Mouse (Mus musculus) thymus, postnatal 4 days (tissue): ENCODE results near the gene Ddit4.
A peak's percentile ranks its signal among the peaks of the same experiment; 100 is the strongest.

Experiments used
- DNase-seq: peaks from one replicate; pipeline ENCODE4 v3.0.0; 2021

Gene Ddit4

DNA sequence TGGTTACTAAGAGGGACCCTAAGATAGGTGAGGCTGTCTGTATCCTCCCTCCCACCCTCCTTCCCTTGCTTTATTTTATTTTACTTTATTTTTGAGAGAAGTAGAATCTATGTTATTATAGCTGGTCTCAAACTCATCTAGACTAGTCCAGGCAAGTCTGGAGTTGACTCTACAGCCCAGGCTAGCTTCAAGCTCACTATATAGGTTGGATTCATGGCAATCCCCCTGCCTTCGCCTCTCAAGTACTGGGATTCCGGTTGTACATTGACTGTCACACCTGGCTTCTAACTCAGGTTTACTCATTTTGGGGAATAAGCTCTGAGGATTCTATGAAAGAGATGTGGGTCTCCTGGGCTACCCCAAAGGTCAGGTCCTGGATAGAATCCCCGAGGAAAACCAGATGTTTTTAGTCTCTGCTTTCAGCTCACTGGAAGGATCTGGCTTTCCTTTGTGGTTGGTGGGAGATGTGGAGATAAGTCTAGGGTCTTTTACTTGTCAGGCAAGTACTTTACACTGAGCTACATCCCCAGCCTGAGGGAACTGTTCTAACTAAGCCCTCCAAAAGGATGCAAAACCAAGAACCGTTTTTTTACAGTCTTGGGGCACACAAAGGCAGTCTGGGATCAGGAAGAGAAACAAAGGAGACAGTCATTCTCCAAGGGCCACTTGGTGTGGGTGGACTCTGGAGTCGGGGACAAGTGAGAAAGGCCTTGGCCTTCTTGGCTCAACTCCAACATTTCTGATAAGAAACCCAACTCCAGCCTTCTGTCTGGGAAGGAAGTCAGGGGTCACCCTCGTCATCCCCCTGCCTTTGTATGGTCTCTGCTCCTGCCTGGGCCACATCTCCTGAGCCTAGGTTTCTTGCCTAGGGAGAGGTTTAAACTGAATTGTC, 3.0 kb downstream of the Ddit4 start:
- peak; percentile 28 for DNase-seq

DNA sequence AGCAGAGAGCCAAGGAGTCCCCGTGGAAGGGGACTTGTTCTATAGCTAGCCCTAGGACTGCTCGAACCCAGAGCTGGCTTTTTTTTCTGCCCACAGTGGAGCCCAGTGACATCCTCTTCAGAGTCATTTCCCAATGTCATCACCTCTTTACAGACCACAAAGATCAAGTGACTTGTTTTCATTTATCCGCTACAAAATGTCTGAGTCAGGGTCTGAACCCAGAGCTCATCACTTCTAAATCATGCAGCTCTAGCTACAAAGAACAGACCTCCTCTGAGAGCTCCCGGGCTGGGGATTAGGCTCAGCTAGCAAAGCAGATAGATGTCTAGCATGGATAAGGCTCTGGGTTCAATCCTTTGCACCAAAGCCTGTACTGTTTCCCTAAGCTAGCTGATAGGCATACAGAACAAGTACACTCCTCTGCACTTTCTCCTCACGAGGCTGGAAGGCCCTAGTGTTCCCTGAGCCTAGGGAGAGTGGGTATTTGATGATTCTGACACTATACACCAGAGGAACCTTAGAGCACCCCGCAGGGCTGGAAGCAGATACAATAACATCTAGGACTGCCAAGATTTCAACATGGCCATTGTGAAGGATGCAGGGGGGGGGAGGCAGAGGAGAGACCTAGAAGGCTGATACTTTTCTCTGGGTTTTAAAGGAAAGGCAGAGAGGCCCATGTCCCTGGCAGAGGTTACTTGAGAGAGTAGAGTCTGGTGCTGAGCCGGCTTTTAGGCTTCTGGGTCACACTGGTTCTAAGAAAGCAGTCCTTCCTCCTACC, 4.1 kb downstream of the Ddit4 start:
- DNase-seq: no peak

DNA sequence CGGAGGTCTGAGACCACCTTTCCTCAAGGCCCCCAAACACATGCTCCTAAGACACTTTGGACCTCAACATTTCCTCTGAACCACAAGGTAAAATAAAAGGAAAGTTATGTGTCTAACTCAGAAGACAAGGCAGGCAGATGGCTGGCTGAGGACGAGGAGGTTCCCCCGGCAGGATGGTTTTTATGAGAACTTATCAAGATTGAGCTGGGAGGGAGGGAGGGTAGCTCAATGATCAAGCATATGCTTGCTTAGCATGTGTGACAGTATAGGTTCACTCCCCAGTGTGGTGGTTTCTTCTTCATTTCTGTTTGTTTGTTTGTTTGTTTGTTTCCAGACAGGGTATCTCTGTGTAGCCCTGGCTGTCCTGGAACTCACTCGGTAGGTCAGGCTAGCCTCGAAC, 5.3 kb downstream of the Ddit4 start:
- no peak for DNase-seq

DNA sequence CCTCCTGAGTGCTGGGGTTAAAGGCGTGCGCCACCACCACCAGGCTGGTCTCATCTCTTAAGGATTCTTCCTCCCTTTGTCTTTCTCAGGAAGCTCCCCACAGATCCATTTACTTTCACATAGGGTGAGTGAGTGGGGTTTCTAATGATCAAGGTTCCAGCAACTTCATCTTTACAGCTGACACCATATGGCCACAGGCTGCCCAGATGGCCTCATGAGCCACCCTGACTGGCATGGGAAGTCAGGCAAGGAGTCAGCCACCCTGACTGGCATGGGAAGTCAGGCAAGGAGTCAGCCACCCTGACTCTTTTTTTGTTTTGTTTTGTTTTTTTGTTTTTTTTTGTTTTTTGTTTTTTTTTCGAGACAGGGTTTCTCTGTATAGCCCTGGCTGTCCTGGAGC, 6.2 kb downstream of the Ddit4 start:
- no peak for DNase-seq

DNA sequence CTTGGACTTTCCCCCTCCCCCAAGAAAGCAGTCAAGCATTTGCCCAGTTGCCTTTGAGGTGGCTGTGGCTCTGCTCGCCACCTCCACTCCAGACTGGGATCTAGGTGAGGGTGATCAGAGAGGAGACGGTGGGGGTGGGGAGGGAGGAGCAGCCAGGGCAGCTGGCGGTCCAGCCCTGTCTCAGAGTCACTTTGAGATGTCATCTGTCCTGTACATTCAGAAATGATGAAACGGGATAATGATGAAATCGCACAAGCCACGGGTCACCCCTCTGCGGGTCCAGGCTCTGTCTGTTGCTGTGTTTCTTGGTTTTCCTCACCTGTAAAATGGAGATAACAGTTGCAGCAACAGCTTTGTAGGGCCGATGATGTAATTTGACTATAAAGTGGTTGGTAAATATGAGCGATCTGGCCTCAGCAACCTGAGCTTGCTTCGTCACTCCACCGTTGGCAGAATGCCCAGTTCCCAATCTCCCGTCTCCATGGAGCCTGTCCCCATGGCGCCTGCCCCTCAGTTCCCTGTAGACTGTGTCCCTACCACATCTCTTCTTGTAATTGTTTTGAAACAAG, 8.1 kb downstream of the Ddit4 start:
- no peak for DNase-seq

DNA sequence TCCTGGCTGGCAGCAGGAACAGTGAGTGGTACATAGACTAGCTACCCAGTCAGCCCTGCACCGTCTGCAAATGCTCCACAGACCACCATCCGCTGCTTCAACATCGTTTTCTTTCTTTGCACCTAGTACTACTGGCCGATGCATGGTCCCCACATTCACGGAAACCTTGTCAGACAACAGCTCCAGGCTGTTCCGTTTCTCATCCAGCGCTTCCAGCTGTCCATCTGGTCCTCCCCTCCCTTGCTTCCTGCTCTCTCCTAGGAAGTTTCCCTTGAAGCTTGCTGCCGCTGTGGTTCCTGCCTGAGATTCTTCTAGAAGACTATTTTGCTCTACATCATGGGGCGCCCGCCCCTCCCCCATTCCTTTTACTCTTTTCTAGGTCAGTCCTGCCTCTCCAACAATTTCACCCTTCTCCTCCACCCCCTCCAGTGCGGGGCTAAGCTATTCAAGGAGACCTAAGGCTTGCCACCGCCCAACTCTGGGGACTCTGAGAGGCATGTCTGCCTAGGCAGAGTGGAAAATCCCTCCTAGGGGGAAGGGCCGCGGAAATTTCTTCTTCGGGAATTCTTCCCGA, 8.7 kb downstream of the Ddit4 start:
- DNase-seq: peak; percentile 66

DNA sequence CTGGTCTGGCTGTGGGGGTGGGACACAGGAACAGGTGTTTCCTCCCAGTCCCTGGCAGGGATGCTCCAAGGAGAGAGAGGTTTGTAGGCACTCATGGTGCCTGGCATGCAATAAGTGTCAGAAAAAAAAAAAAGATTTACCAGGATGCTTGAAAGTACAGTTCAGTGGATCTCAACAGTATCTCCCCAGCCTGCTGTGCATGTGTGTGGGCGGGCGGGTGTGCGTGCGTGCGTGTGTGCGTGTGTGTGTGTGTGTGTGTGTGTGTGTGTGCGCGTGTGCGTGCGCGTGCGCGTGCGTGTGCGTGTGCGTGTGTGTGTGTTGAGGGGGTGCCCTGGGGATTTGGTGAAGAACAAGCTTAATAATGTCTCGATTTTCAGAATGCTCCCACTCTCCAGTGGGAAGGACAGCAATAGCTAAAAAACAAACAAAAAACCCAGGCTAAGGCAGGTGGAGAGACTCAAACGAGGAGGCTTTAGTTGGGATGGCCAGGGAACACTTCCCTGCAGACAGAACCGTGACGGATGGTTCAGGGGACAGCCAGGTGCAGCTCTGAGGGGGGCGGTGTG, 9.3 kb downstream of the Ddit4 start:
- DNase-seq: peak; percentile 58

DNA sequence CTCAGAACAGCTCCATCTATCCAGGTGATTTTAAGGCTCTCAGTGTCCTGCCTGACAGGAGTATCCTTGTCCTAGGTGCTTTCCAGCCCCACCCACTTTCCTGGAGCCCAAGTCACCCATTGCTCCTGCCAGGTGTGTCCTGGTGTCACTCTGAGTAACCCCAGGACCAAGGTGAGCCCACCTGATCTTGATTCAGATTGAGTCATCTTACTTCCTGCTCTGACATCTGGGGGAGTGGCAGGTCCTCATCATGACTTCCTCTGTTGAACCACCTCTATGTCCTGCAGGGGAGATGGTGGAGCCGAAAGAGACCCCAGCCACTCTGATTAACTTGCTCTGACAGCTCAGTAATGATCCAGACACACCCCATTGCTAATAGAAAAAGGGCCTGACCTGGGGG, 12.6 kb downstream of the Ddit4 start:
- no peak for DNase-seq

DNA sequence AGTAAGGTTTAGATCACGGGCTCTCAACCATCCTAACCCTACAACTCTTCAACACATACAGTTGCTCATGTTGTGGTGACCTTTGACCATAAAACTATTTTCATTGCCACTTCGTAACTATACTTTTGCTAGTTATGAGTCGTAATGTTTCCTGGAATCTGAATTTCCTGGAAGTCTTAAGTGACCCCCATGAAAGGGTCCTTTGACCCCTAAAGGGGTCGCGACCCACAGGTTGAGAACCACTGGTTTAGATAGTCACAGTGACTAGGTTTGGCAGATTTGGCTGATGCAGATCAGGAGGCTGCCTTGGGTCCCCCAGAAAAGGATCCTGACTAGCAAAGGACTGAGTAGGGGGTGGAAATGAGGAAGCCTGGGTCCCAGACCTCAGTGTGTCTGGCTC, 13.0 kb downstream of the Ddit4 start:
- no peak for DNase-seq

DNA sequence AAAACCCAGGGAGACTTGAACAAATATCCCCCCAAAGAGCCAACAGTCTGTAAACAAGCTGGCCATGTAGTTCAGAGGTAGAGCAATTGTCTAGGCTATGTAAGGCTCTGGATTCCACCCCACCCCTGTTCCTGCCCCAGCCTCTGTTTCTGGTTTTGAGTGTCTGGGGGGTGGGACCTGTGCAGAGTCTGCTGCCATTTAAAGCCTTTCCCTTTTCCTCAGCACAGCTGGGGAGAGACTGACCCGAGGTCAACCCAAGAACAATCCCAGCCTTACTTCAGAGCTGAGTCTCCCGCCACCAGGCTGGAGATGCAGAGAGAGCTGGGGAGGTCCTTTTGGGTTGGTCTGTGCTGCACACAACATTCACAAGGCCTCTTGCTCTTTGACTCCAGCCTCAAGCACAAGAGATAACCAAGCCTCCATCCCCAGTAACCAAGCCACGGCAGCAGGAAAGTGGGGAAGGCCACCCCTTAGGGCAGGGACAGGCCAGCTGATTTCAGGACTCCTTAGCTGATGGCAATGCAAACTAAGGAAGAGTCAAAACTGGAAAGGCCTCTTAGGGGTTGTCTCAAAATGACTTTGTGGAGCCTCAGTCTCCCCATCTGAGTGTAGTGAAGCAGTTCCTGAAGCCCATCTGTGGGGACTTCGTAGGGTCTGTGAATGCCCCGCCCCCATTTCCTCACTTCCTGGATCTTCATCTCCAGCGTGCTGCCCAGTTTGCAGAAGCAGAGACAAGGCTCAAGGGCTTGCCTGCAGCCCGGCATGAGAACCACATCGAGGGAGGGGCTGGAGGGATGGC, 15.4 kb downstream of the Ddit4 start:
- peak; percentile 62 for DNase-seq

DNA sequence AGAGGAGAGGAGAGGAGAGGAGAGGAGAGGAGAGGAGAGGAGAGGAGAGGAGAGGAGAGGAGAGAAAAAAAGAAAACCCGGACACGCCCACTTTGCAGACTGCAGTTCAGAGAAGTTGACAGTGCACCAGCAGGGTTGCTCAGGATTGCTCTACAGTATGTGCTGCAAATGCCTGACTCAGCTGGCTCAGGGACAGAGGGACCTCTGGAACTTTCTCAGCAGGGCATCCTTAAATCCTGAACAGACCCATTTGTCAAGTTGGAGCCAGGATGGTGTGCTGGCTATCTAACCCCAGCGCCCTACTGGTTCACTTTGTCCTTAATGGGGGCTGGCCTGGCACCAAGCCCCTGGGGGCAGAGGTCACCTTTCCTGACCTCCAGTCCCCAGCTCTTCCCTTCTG, 17.6 kb downstream of the Ddit4 start:
- DNase-seq: no peak

DNA sequence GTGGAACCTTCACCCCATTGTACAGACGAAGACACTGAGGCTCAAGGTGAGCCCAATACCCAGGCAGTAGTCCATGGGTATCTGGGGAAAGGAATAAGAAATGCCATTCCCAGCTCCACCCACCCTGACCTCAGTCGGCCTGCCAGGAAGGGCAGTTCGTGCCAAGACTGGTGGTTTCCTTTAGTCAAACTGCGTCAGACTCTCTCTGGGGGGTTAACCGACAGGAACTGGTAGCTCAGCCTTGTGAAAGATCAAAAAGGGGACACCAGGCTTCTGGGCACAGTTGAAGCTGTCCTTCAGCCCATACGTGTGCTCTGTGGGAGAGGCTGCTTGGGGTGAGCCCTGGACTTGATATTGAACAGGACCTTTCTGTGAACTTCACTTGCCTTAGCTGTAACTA, 19.1 kb downstream of the Ddit4 start:
- DNase-seq: no peak

DNA sequence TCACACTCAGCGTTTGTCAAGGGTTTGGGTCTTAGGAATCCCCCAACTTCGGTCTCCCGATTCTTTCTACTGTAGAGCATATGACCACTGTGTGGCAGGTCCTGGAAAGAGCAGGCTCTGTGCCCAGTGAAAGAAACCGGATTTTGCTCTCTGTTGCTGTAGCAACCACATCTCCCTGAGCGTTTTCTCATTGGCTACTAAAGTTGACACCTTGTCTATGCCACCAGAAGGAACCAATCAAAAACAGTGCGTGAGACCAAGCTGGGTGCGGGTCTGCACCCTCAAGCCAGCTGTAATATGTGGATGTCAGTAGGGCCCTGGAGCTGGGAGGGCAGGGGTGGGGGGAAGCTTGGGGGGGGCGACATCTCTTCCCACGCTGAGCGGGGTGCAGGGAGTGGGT, 20.6 kb downstream of the Ddit4 start:
- no peak for DNase-seq

DNA sequence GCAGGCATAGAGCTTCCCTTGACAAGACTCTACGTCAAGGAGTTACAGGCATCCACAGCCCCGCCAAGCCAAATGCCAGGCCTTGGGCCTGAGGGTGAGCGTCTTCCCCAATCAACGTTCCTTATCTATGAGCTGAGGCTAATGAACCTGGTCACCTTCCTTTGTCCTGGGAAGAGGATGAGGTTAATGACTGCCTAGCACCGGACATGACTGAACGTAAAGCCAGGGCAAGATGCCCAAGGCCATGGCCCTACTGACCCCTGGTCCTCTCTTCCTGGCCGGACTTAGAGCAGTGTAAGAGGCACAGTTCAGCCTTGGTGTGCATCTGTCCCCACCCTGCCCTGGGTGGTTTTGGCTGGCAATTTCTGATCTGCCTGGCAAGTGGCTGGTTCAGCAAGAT, 22.4 kb downstream of the Ddit4 start:
- DNase-seq: no peak

DNA sequence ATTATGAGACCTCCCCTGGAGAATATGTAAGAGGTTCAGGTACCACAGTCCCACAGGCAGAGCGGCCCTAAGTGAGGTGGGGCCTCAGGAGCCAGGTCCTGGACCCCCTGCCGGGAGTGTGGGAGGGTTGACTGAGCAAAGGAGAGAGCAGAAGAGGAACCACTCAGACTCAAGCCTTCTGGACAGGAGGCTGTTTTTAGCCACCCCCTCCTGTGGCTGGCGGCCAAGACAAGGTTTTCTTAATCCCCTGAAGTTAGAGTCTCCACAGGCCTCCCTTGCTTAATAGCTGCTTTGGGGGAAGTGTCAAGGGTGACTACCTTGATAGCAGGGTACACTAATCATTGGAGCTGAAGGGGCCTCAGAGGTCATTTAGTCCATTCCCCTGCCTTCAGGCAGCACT, 27.3 kb downstream of the Ddit4 start:
- no peak for DNase-seq

DNA sequence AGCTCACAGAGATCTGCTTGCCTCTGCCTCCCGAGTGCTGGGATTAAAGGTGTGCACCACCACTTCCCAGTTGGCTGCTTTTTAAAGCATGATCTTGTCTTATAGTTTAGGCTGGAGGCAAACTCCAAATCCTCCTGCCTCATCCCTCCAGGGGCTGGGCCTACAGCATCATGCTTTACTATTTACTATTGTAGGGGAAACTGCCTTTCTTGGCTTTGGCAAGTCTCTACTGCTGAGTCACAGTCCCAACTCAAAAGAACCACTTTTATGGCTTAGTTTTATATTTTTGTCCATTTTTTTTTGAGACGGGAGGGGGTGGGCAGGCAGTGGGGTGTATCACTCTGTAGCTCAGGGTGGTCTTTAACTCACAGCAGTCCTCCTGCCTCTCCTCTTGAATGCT, 28.1 kb downstream of the Ddit4 start:
- DNase-seq: no peak

DNA sequence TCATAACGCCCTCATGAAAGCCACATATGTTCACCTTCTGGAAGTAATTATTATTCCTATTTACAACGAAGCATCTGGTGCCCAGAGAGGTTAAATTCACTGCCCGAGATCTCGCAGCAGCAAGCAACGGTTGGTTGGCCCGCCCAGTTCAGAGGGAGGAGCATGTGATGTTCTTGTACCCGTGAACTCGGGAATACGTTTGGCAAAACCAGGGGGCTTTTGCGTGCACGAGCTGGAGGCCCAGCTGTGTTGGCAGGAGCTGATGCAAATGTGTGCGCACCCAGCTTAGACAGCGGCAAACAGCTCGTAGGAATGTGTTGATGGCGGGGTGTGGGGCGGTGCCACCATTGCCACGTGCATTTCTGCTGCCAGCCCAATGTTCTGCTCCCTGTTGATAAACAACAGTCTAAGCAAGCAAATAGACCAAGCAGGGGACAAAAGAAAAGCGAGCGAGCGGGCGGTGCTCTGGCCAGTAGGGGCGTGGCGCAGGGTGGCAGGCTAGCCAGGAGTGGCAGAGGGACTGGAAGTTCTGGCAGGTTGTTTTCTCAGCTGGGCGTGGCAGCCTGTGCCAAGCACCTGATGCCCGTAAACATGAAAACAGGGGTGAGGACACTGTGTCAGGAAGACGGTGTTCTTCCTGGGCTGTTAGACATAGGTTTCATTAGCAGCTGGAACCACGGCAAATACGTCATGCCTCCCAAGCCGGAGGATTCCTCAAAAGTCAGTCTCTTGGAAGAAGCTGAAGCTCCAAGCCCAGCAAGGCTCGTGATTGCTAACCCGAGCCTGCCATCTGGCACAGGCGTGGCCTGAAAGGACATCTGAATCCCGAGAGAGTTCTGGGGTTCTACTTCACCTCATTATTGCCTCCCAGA, 30.6 kb downstream of the Ddit4 start:
- DNase-seq: peak; percentile 66

DNA sequence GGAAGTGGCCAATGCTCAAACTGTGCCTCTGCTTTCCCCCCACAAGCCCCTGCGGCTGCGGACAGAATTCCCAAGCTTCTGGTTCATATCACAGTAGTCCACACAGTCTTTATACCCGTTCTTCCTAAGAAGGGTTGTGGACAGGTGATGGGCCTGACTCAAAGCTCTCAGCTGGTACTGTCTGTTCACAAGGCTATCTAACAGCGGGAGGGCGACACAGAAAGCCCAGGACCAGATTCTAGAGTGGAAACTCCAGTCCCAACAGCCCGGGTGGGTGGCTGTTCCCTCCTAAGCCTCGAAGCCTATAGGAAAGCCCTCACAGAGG, 31.2 kb downstream of the Ddit4 start:
- DNase-seq: peak; percentile 42

DNA sequence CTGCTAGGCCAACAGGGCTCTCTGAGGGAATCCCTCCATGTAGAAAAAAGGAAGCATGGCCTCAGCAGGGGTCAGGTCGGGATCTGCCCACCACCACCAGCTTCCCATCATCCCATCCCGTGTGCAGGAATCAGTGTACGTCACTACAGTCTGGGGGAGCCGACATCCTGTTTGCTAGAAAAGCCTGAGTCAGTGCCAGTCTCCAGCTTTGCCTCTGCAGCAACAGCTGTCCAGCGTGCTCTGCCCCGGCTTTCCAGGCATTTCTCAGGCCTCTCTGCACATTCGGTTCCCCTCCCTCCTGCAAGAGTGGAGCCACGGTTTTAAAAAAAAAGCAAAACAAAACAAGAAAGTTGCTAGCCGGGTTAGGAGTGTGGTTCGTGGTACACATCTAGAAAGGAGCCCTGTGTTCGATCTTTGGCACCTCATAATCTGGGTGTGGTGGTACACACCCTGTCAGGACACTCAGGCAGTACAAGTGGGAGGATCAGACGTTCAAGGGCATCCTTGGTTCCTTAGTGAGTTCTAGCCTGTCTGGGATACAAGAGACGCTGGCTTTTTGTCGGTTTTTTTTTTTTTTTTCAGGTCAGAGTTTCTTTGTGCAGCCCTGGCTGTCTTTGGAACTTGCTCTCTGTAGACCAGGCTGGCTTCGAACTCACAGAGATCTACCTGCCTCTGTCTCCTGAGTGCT, 32.0 kb downstream of the Ddit4 start:
- no peak for DNase-seq

DNA sequence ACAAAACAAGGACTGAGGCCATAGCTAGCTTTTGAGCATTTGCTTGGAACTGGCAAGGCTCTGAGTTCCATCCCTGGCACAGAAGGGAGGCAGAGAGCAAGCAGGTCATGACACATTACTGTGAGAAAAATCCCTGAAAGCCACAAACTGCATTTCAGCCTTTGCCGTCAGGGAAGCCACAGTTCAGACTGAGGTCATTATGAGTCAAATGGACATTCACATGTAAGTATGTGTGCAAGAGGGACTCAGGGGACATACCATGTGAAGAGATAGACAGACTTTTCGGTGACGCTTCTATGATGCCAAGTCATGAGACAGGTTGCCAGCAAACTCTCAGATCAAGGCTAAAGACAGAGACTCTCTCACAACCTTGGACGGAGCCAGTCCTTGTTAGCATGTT, 33.5 kb downstream of the Ddit4 start:
- DNase-seq: no peak

DNA sequence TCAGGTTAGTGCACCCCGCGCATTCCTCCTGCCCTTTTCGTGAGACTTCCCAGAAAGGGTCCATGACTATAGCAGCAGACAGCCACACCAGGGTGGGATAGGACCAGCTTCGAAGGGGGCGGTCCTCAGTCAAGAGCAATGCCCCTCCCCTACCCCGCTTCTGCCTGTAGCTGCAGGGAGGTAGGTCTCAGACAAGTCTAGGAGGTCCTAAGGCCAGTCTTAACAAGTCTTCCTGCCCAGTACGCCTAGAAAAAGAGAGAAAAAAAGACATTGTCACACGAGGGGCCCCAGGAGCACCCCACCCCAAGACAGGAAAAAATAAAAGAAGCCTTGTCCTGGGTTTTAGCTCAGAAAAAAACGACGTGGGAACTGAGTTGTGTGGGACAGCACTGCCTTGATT, 35.0 kb downstream of the Ddit4 start:
- DNase-seq: peak; percentile 67
